Mouse (Mus musculus) small intestine, adult 2 months (tissue): ENCODE results near the gene 4833439L19Rik. TPM values are rescaled to one million over a fixed set of nuclear protein-coding genes. Genes with fewer than 3 reads are reported as not detected.
"Not testable (repeated sequence)": the region's sequence is repeated elsewhere in the genome, so short reads cannot be mapped to it uniquely, and the experiment has no call there.

ENCODE experiments used
- H3K27ac ChIP-seq: fragments of 200-500 bp; 2 replicates; pipeline ENCODE4 v1.5.1; 2012; ENCODE audit warnings: low read depth, low read length, control low read depth, inconsistent platforms; ENCODE audit not compliant: insufficient read depth
- H3K27me3 ChIP-seq: fragments of 200-500 bp; 2 replicates; pipeline ENCODE4 v1.6.1; 2012; ENCODE audit warnings: mild to moderate bottlenecking, moderate library complexity, low read length, inconsistent platforms; ENCODE audit not compliant: control insufficient read depth, insufficient read depth
- H3K36me3 ChIP-seq: fragments of 200-500 bp; 2 replicates; pipeline ENCODE4 v1.6.1; 2012; ENCODE audit warnings: mild to moderate bottlenecking, low read length, control low read depth, inconsistent platforms; ENCODE audit not compliant: control insufficient read depth, insufficient read depth
- H3K4me1 ChIP-seq: fragments of 200-500 bp; 2 replicates; pipeline ENCODE4 v1.6.1; 2012; ENCODE audit warnings: low read length, inconsistent platforms, mixed read lengths; ENCODE audit not compliant: control insufficient read depth, insufficient read depth, insufficient read length
- H3K4me3 ChIP-seq: fragments of 200-500 bp; 2 replicates; pipeline ENCODE4 v1.5.1; 2012; ENCODE audit warnings: low read depth, mild to moderate bottlenecking, control low read depth, inconsistent platforms, low read length, moderate library complexity
- CTCF ChIP-seq: fragments of 200-500 bp; IDR thresholded peaks from 2 replicates; pipeline ENCODE4 v1.5.1; 2012; ENCODE audit warnings: low read depth, mild to moderate bottlenecking, control low read depth, inconsistent platforms, low read length, moderate library complexity, mixed read lengths; ENCODE audit not compliant: insufficient replicate concordance, insufficient read length; ENCODE audit errors: extremely low read depth
- POLR2A ChIP-seq: fragments of 200-500 bp; IDR thresholded peaks from 2 replicates; pipeline ENCODE4 v1.6.1; 2012; ENCODE audit warnings: low read depth, mild to moderate bottlenecking, control low read depth, inconsistent platforms, low read length, moderate library complexity
- WGBS: fragments of 180-500 bp; shearing (Covaris S2); methylation state at CpG from one replicate; pipeline ENCODE4 v1.1.7; 2018; 5-methylcytosine and 5-hydroxymethylcytosine counted together
- polyA plus RNA-seq: library from polyadenylated mRNA; depleted of rRNA; stranded (reverse); fragments of >200 nt; gene quantifications from 2 replicates; pipeline ENCODE4 v1.2.3, GENCODE M21; 2012; rRNA removed

Gene 4833439L19Rik
- polyA plus RNA-seq = 76.2 and 166 TPM in 2 replicates

GRCm38 (mm10) chr13:54565201-54565581, at the start of gene 4833439L19Rik:
4833439L19Rik (minus strand) TSS chr13:54565435.
- H3K4me1 ChIP-seq = peaks cover 7% of the 10 kb centered on the region; the same call in 1 of the 2 replicates
- H3K27me3 ChIP-seq = no peaks in the 10 kb centered on the region
- peak within 1 kb of the TSS; percentile 86 for H3K27ac ChIP-seq
- under 1% methylated on average over 27 of the region's 27 CpGs for whole genome bisulfite sequencing
- H3K4me3 ChIP-seq = peak within 1 kb of the TSS; percentile 96
- TF ChIP-seq CTCF (no peak), POLR2A (peak; percentile 75; the same call in 1 of the 2 replicates)
- peaks cover 21% of the 10 kb centered on the region for H3K36me3 ChIP-seq

GRCm38 (mm10) chr13:54613141-54613540, 47.9 kb upstream of the 4833439L19Rik start:
- 78% methylated on average over 8 of the region's 8 CpGs for WGBS
- H3K4me1 ChIP-seq, H3K36me3 ChIP-seq, H3K27me3 ChIP-seq, H3K27ac ChIP-seq, H3K4me3 ChIP-seq: not testable (repeated sequence)

DNA sequence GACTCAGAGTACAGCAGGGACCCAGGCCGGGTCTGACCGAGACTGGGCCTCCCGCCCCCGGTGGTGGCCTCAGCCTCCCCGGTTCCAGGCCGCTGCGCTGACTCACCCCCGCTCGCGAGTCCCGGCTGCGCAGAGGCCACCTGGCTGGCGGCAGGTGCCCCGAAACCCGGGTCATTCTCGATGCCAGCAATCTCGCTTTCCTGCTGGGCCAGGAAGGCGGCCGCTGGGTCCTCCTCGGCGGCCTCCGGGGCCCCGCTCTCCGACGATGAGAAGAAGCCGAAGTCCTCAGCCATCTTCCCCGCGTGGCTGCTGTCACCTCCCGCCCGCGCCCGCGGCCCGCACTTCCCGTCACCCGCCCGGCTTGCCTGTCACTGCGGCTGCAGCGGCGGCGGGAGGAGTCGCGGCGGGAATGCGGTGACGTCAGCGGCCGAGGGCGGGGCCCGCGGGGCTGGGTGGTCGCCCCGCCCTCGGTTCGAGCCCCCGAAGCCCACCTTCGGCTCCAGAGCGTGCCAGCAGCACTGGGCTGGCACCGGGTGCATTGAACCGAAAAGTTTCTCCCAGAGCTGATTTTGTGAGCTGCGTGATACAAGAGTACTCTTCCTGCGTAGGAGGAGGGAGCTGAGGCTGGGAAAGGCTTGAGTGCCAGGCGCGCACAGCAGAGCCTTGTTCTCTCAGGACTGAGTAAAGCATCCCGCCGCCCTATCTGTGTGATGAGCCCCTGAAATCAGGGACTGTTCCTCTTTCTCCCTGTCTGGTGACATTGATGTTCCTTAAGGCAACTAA, 45.9 kb upstream of the 4833439L19Rik start, which contains the start of gene Cltb:
Gene Cltb (minus strand): TSS at position 373 of the 783 bp plus-strand sequence.
- H3K27ac ChIP-seq = peak within 1 kb of the TSS; percentile 54
- WGBS = under 1% methylated on average over 66 of the region's 66 CpGs
- H3K27me3 ChIP-seq = no peaks in the 10 kb centered on the region
- peak within 1 kb of the TSS; percentile 78 for H3K4me3 ChIP-seq
- TF ChIP-seq CTCF (no peak), POLR2A (peak; percentile 69)
- peaks cover 8% of the 10 kb centered on the region for H3K4me1 ChIP-seq
- H3K36me3 ChIP-seq = no peaks in the 10 kb centered on the region; the same call in 1 of the 2 replicates

GRCm38 (mm10) chr13:54610613-54610971, 45.4 kb upstream of the 4833439L19Rik start:
- Histone ChIP-seq H3K4me1 (peaks cover 11% of the 10 kb centered on the region), H3K27me3 (no peaks in the 10 kb centered on the region), H3K4me3 (peak overlapping the region; percentile 78), H3K36me3 (no peaks in the 10 kb centered on the region; the same call in 1 of the 2 replicates), H3K27ac (peak overlapping the region; percentile 54)
- 5% methylated on average over 13 of the region's 13 CpGs for WGBS
- TF ChIP-seq CTCF = peak; percentile 26; the same call in 1 of the 2 replicates
- no peak; the same call in 1 of the 2 replicates for TF ChIP-seq POLR2A

- H3K27ac ChIP-seq = no peak overlapping the region
- no peaks in the 10 kb centered on the region for H3K27me3 ChIP-seq
- no peak overlapping the region for H3K4me3 ChIP-seq
- H3K4me1 ChIP-seq = peaks cover 19% of the 10 kb centered on the region
- H3K36me3 ChIP-seq = peaks cover 5% of the 10 kb centered on the region
- WGBS = 29% methylated on average over 1 of the region's 1 CpGs
- TF ChIP-seq POLR2A (no peak), CTCF (no peak)
Measured at GRCm38 (mm10) chr13:54609301-54609700, 44.1 kb upstream of the 4833439L19Rik start.

DNA sequence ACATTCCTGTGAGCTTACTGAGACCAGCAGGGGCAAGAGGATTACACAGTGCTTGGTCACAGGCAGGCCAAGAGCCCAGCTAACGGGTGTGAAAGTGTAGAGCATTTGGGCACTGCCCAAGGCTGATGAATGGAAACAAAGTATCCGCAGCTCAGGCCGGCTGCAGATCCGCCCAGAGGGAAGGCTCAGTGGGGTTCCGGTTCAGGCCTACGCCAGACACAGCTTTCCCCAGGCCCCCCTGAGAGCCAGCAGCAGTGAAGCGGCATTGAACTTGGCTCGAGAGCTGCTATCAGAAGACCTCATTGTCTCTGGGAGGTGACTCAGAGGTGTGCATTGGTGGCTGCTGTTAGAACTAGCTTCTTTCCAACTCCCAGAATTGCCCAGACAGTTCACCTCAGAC, 43.4 kb upstream of the 4833439L19Rik start:
- no peak overlapping the region for H3K4me3 ChIP-seq
- no peak for TF ChIP-seq POLR2A
- H3K4me1 ChIP-seq = peaks cover 19% of the 10 kb centered on the region
- peaks cover 9% of the 10 kb centered on the region for H3K36me3 ChIP-seq
- peak overlapping the region; percentile 5; the same call in 1 of the 2 replicates for H3K27ac ChIP-seq
- H3K27me3 ChIP-seq = no peaks in the 10 kb centered on the region
- 66% methylated on average over 8 of the region's 8 CpGs for WGBS

GRCm38 (mm10) chr13:54608002-54608401, 42.8 kb upstream of the 4833439L19Rik start:
- TF ChIP-seq POLR2A = no peak
- TF ChIP-seq CTCF = no peak
- Histone ChIP-seq H3K27ac (no peak overlapping the region), H3K27me3 (no peaks in the 10 kb centered on the region), H3K4me3 (no peak overlapping the region), H3K36me3 (peaks cover 9% of the 10 kb centered on the region), H3K4me1 (peaks cover 24% of the 10 kb centered on the region)
- whole genome bisulfite sequencing = 73% methylated on average over 3 of the region's 3 CpGs

- Histone ChIP-seq H3K27ac (no peak overlapping the region), H3K27me3 (no peaks in the 10 kb centered on the region), H3K36me3 (peaks cover 9% of the 10 kb centered on the region), H3K4me1 (peaks cover 30% of the 10 kb centered on the region), H3K4me3 (no peak overlapping the region)
- TF ChIP-seq CTCF (no peak), POLR2A (no peak)
- WGBS = 66% methylated on average over 5 of the region's 5 CpGs
Measured at GRCm38 (mm10) chr13:54607204-54607603, 42.0 kb upstream of the 4833439L19Rik start.
